9 mouse cellular contexts compared by ENCODE assay signal in the genomic region with DNA sequence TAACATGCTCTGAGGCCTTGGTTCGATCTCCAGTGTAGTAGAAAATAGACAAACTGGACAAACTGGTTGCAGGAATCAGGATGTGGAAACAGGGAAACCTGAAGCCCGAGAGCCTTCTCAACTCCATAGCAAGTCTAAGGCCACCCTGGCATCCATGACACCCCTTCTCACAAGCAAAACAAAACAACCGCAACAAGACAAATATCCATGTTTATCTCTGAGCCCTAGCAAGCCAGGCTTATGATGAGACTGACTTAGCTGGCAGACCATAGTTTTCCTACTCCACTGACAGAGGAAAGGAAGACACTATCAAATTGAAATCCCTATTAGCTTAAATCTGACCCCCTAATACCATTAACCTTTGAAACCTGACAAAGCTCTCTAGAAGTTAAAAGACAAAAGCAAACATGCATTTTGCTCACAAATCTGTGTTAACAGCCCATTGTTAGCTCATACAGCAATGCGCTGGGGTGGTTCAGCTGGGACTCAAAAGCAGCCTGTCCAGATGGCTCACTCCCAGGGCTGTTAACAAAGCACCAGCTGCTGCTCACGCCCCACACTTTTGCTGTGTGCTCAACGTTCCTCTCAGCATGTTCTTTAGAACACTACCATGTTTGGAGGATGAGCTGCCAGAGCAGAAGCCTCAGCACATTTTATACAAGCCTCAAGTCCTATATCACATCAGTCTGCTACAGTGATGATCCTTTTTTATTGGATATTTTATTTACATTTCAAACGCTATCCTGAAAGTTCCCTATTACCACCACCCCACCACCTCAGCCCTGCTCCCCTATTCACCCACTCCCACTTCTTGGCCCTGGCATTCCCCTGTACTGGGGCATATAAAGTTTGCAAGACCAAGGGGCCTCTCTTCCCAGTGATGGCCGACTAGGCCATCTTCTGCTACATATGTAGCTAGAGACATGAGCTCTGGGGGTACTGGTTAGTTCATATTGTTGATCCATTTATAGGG. TPM values are rescaled to one million over a fixed set of nuclear protein-coding genes. Genes with fewer than 3 reads are reported as not detected.
DNase-seq lines count a peak whose midpoint lies in the region; ATAC-seq and TF ChIP-seq lines count a peak whose summit lies in the region.
"Had no signal": no experiment of that assay in that cellular context is flagged by ENCODE, and none has a peak within 500 bp of the region (broad histone marks: within the 10 kb centered on the region; RNA-seq: fewer than 3 reads in every experiment).

No protein-coding gene starts in this region.

- H3K4me1 ChIP-seq in embryonic facial prominence, embryonic 14.5 days (ENCODE audit: control insufficient read depth, insufficient read depth, low read length) = no peaks in the 10 kb centered on the region
- no peaks in the 10 kb centered on the region for H3K4me1 ChIP-seq in thymus, adult 2 months (replicated peaks; ENCODE audit: control insufficient read depth, insufficient read depth, low read length)
- H3K4me1 ChIP-seq: heart, embryonic 13.5 days had no signal

- no peak overlapping the region for H3K9ac ChIP-seq in embryonic facial prominence, embryonic 14.5 days (ENCODE audit: low read depth, low read length)
- H3K9ac ChIP-seq: heart, embryonic 13.5 days had no signal

- H3K4me2 ChIP-seq in embryonic facial prominence, embryonic 14.5 days (ENCODE audit: low read depth, low read length) = no peak overlapping the region
- H3K4me2 ChIP-seq: heart, embryonic 13.5 days had no signal

- H3K36me3 ChIP-seq in embryonic facial prominence, embryonic 14.5 days (ENCODE audit: control insufficient read depth, insufficient read depth, low read length) = no peaks in the 10 kb centered on the region
- H3K36me3 ChIP-seq in thymus, adult 2 months (ENCODE audit: control insufficient read depth, insufficient read depth, low read length) = no peaks in the 10 kb centered on the region
- H3K36me3 ChIP-seq: heart, embryonic 13.5 days had no signal

- ATAC-seq in embryonic facial prominence, embryonic 14.5 days (ENCODE audit: low read depth) = peak; percentile 97

- no peak for TF ChIP-seq CTCF in thymus, adult 2 months (IDR thresholded peaks at IDR 0.05; ENCODE audit: borderline replicate concordance, control insufficient read depth, extremely low read depth, insufficient read depth, low read length, poor library complexity)

- H3K4me3 ChIP-seq in embryonic facial prominence, embryonic 14.5 days (ENCODE audit: low read depth, low read length) = no peak overlapping the region
- no peak overlapping the region for H3K4me3 ChIP-seq in thymus, adult 2 months (ENCODE audit: control insufficient read depth, insufficient read depth, low read length)
- H3K4me3 ChIP-seq: heart, embryonic 13.5 days had no signal

- no peaks in the 10 kb centered on the region for H3K9me3 ChIP-seq in embryonic facial prominence, embryonic 14.5 days (ENCODE audit: control insufficient read depth, low read length)
- H3K9me3 ChIP-seq: heart, embryonic 13.5 days had no signal

- peak; percentile 94 for DNase-seq in brain, adult 2 months (ENCODE audit: low read depth, low spot score)
- DNase-seq in embryonic facial prominence, embryonic 14.5 days (ENCODE audit: low spot score) = peak; percentile 80
- peak; percentile 88 for DNase-seq in layer of hippocampus, adult 11-12 months (ENCODE audit: low spot score)
- peak; percentile 5 for DNase-seq in lung, postnatal 25 days (ENCODE audit: low spot score)
- peak; percentile 74 for DNase-seq in right cerebral cortex, postnatal 25 days
- no peak for DNase-seq in gastrocnemius, adult 8-10 months (ENCODE audit: low spot score in 2 of 2)
- DNase-seq in kidney, adult 9 months = no peak
- DNase-seq in thymus, adult 2 months = no peak

- H3K27me3 ChIP-seq in embryonic facial prominence, embryonic 14.5 days (replicated peaks; ENCODE audit: control insufficient read depth, insufficient read depth, low read length) = no peaks in the 10 kb centered on the region
- H3K27me3 ChIP-seq in thymus, adult 2 months (ENCODE audit: control insufficient read depth, insufficient read depth, low read length) = no peaks in the 10 kb centered on the region
- H3K27me3 ChIP-seq: heart, embryonic 13.5 days had no signal

- no peak for TF ChIP-seq POLR2A in thymus, adult 2 months (IDR thresholded peaks at IDR 0.05; ENCODE audit: control insufficient read depth, extremely low read depth, insufficient read depth, low read length, poor library complexity)

- no peak overlapping the region for H3K27ac ChIP-seq in embryonic facial prominence, embryonic 14.5 days (replicated peaks; ENCODE audit: low read depth, low read length)
- no peak overlapping the region for H3K27ac ChIP-seq in thymus, adult 2 months (ENCODE audit: control insufficient read depth, insufficient read depth, low read length)
- H3K27ac ChIP-seq: heart, embryonic 13.5 days had no signal

- WGBS in embryonic facial prominence, embryonic 14.5 days = 56% methylated on average over 8 of the region's 8 CpGs
- WGBS in thymus, adult 2 months = 78% methylated on average over 8 of the region's 8 CpGs

RNA-seq across cellular contexts. Expression of gene Zpld1, which starts 24.0 kb away (rescaled TPM):
- polyA plus RNA-seq in embryonic facial prominence, embryonic 14.5 days (2014; fragmentation: Nextera tagmentation; extraction: Ambion mirVana) = 4.2 and 4.5 TPM in 2 replicates
- not detected for total RNA-seq in gastrocnemius, adult 8-10 months (2022)
- not detected in 2 replicates for polyA plus RNA-seq in thymus, adult 2 months (2012; rRNA removed)

Comparison
In these comparisons a context has a peak if more than half of its experiments do, and no peak if none do; other contexts are left out.
1. DNase-seq: peak in brain, adult 2 months (single experiment), embryonic facial prominence, embryonic 14.5 days (single experiment), layer of hippocampus, adult 11-12 months (single experiment), lung, postnatal 25 days (single experiment) and right cerebral cortex, postnatal 25 days (single experiment); none in gastrocnemius, adult 8-10 months (0 of 2), kidney, adult 9 months (single experiment) and thymus, adult 2 months (single experiment).